Mouse (Mus musculus): ENCODE results near the gene Thap4. TPM values are rescaled to one million over a fixed set of nuclear protein-coding genes. Genes with fewer than 3 reads are reported as not detected.
A peak's percentile ranks its signal among the peaks of the same experiment; 100 is the strongest.

The Thap4 gene
- polyA plus RNA-seq, 1 experiment from 2014 or later, result 59.0 TPM

DNA sequence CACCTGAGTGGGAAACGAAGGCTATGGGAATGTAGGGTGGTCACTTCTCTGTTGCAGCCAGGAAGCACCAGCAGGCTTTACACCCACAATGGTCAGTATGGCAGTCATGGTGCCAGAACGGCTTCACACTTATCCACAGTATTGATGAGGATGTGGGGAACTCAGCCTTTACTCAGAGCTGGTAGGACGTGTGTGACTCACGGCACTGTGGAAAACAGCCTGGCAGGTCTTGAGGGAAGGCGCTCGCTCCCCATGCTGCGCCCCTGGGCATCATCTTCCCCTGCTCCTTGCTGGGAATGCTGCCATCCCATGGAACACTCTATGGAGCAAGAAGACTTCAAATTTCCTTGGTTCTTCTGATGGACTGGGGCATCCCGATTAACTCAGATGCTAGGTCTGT lies 63.6 kb downstream of the Thap4 start:
- H3K9ac ChIP-seq, result no peak overlapping the region
- no peak overlapping the region for H3K4me2 ChIP-seq (replicated peaks)
- WGBS, result 92% methylated on average over 8 of the region's 8 CpGs
- no peak for ATAC-seq (ENCODE audit: insufficient number of reproducible peaks, low FRiP score, low TSS enrichment, low read depth)
- 0 out of 2 replicates have a peak, but pooled peaks cover 13% of the 10 kb centered on the region for H3K36me3 ChIP-seq
- no peaks in the 10 kb centered on the region for H3K27me3 ChIP-seq
- H3K9me3 ChIP-seq (replicated peaks), result no peaks in the 10 kb centered on the region
- no peak overlapping the region for H3K4me3 ChIP-seq (replicated peaks)
- no peak overlapping the region for H3K27ac ChIP-seq (replicated peaks)
- peaks cover 11% of the 10 kb centered on the region for H3K4me1 ChIP-seq

DNA sequence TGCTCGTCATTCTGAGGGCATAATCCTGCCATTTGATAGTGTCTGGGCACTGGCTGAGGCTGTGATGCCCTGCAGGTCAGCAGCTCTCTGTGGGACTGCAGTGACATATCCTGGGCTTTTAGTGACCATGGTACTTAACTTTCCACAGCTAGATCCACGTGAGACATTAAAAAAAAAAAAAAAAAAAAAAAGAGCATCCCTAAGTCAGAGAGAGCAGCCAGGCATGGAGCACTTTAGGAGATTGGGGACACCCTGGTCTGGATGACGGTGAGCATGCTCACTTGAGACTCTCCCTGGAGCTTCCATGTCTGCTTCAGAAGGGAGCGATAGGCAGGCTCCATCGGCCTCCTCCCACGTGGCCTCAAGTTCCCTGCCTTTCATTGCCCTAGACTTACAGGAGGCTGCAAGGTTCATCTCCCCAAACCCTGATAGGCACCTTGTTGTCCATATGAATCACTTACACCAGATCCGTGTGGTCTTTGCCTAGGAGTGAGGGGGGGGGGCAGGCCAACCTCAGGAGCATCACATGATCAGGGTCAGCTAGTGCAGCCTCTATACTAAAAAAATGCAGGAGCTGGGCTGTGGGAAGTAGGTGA lies 64.7 kb downstream of the Thap4 start:
- Histone ChIP-seq H3K4me2 (replicated peaks) (no peak overlapping the region), H3K4me3 (replicated peaks) (no peak overlapping the region), H3K4me1 (peaks cover 21% of the 10 kb centered on the region), H3K9ac (no peak overlapping the region), H3K27ac (replicated peaks) (no peak overlapping the region), H3K9me3 (replicated peaks) (no peaks in the 10 kb centered on the region), H3K27me3 (no peaks in the 10 kb centered on the region), H3K36me3 (0 out of 2 replicates have a peak, but pooled peaks cover 6% of the 10 kb centered on the region)
- WGBS, result 75% methylated on average over 7 of the region's 7 CpGs
- no peak for ATAC-seq (ENCODE audit: insufficient number of reproducible peaks, low FRiP score, low TSS enrichment, low read depth)

DNA sequence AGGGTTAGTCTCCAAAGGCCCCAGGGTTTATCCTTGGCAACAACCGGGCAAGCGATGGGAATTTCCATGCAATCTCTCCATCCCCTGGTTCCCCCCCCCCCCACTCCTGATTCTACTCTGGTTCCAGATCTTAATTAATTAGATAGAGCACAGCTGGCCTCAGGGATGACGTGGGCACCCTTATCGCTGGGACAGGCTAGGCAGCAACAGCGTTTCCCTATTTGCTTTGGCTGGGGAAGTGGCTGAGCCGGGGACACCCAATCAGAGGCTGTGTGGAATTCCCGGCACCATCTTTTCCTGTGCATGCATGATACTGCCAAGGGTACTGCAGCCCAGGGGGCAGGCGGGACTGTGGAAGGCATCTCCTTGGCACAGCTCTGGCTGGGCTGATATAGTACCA lies 66.5 kb downstream of the Thap4 start:
- peaks cover 22% of the 10 kb centered on the region for H3K4me1 ChIP-seq
- no peak overlapping the region for H3K4me2 ChIP-seq (replicated peaks)
- H3K9me3 ChIP-seq (replicated peaks), result no peaks in the 10 kb centered on the region
- no peak overlapping the region for H3K27ac ChIP-seq (replicated peaks)
- 79% methylated on average over 8 of the region's 8 CpGs for WGBS
- ATAC-seq (ENCODE audit: insufficient number of reproducible peaks, low FRiP score, low TSS enrichment, low read depth), result no peak
- no peak overlapping the region for H3K4me3 ChIP-seq (replicated peaks)
- no peaks in the 10 kb centered on the region for H3K27me3 ChIP-seq
- 0 out of 2 replicates have a peak, but pooled peaks cover 5% of the 10 kb centered on the region for H3K36me3 ChIP-seq
- no peak overlapping the region for H3K9ac ChIP-seq

DNA sequence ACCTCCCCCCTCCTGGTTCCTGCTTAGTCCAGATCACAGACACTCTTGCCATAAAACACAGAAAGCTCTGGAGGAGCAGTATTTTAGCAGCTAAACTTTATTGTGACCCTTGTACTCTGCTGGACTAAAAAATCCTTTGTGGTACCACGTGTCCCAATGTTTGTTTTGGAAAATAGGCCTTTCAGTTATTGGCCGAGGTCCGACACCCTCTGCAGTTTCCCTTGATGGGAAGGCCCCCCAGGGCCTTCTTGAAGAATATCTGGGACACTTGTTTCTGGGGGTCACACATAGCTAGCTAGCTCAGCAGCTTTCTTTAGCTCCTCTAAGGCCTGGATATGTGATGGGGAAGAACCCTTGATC lies 67.7 kb downstream of the Thap4 start:
- peak overlapping the region; percentile 66 for H3K27ac ChIP-seq (replicated peaks)

DNA sequence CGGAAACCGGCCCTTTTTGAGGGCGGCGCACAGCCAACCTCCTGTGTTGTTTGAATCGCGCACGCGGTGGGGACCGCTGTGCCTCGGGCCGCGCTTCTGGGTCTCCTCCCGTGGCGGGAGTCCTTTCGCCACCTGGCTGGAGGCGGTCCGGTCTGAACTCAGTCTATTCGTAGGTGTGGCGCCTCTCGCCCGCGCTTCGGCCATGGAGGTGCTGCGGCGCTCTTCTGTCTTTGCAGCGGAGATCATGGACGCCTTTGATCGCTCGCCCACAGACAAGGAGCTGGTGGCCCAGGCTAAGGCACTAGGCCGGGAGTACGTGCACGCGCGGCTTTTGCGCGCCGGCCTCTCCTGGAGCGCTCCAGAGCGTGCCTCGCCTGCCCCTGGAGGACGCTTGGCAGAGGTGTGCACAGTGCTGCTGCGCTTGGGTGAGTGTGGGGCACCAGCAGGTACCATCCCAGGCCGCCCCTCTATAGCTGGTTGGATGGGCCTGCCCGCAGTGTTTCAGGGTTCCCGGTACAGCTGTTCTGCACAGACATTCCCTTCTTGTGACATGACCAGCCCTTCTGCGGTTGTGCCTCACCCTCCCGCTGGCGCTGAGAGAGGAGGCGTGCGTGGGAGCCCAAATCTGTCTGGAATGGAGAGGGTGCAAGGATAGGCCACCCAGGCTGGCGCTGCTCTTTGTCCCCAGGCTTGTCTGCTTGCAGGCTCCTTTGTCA lies 68.3 kb downstream of the Thap4 start:
- peak; percentile 81 for ATAC-seq (ENCODE audit: insufficient number of reproducible peaks, low FRiP score, low TSS enrichment, low read depth)
- H3K4me1 ChIP-seq, result peaks cover 22% of the 10 kb centered on the region
- H3K27ac ChIP-seq (replicated peaks), result peak overlapping the region; percentile 66
- no peaks in the 10 kb centered on the region for H3K9me3 ChIP-seq (replicated peaks)
- H3K9ac ChIP-seq, result peak overlapping the region; percentile 33
- WGBS, result 2% methylated on average over 51 of the region's 51 CpGs
- peak overlapping the region; percentile 91 for H3K4me2 ChIP-seq (replicated peaks)
- peak overlapping the region; percentile 61 for H3K4me3 ChIP-seq (replicated peaks)
- 0 out of 2 replicates have a peak, but pooled peaks cover 3% of the 10 kb centered on the region for H3K36me3 ChIP-seq
- H3K27me3 ChIP-seq, result no peaks in the 10 kb centered on the region

More for the DNA sequence above, 67.7 kb downstream of the Thap4 start:
- peak overlapping the region; percentile 91 for H3K4me2 ChIP-seq (replicated peaks)
- no peaks in the 10 kb centered on the region for H3K27me3 ChIP-seq
- no peaks in the 10 kb centered on the region for H3K9me3 ChIP-seq (replicated peaks)
- H3K36me3 ChIP-seq, result 0 out of 2 replicates have a peak, but pooled peaks cover 5% of the 10 kb centered on the region
- peak overlapping the region; percentile 61 for H3K4me3 ChIP-seq (replicated peaks)
- no peak overlapping the region for H3K9ac ChIP-seq
- ATAC-seq (ENCODE audit: insufficient number of reproducible peaks, low FRiP score, low TSS enrichment, low read depth), result no peak
- peaks cover 22% of the 10 kb centered on the region for H3K4me1 ChIP-seq
- WGBS, result 47% methylated on average over 3 of the region's 3 CpGs

DNA sequence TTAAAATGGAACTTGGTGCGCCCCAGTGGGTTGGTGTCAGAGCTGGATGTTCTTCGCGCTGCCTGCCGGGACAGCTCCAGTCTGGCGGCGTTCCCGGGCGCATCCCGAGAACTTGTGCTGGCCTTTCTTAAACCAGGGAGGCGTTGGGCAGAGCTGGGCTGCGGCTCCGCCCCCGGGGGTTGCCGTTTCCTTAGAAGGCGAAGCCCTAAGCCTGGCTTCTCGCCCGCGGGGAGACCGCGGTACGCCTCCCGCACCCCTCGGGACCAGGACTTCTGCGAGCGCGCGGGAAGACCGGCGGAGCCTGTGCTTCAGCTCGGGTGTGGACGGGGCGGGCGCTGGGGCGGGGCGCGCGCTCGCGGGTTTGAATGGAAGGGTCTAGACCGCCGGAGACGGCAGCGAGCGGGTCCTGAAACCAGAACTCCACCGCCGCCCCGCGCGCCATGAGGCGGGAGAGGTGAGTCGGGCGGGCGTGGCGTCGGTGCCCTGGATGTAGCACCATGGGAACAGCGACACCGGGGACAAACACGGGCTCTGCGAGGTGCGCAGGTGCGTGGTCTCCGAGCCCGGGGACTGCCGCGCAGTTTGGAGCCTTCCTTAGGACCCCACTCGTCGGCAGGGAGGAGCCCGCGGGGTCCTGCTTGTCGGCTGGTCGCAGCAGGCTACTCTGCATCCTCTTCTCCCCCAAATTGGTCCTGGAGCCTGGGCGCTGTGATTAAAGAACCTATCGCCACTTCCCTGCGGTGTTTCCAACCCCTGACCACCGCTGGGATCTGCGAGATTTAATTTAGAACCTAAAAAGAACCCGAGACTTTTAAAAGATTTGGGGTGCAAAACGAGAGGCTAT lies 69.0 kb downstream of the Thap4 start, which contains the start of gene Bok:
Bok (plus strand) TSS at position 260 of the 844 bp plus-strand sequence.
- Histone ChIP-seq H3K9ac (peak within 1 kb of the TSS; percentile 33), H3K36me3 (no peaks in the 10 kb centered on the region), H3K9me3 (replicated peaks) (no peaks in the 10 kb centered on the region), H3K4me3 (replicated peaks) (peak within 1 kb of the TSS; percentile 61), H3K27ac (replicated peaks) (peak within 1 kb of the TSS; percentile 66), H3K4me1 (peaks cover 22% of the 10 kb centered on the region), H3K27me3 (no peaks in the 10 kb centered on the region), H3K4me2 (replicated peaks) (peak within 1 kb of the TSS; percentile 91)
- WGBS, result under 1% methylated on average over 78 of the region's 78 CpGs
- ATAC-seq (ENCODE audit: insufficient number of reproducible peaks, low FRiP score, low TSS enrichment, low read depth), result peak; percentile 82

DNA sequence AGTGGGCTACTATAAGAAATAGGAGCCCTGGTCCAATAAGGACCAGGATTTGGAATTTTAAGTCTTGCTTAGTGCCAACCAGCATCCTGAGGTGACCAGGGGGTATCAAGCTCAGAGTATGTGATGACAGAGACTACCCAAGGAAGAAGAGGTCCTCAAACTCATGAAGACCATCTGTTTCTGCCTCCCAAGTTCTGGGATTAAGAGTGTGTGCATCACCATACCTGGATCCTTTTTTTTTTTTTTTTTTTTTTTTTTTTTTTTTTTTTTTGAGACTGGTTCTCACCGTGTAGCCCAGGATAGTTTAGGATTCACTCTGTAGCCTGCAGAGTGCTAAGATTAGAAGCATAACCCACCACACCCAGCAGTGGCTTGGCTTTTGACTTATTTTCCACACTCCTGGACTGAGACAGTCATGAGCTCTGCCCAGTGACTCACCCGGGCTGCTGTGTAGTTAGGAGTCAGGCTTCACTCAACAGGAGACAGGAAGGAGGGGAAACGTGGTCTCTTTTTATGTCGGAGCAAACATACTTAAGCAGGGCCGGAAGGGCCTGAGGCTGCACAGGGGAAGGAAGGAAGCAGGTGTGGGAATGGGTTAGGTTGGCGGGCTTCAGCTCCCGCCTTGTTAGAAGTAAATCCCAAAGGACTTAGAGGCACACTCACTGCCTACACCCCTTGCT lies 74.6 kb downstream of the Thap4 start:
- Histone ChIP-seq H3K9me3 (replicated peaks) (no peaks in the 10 kb centered on the region), H3K36me3 (no peaks in the 10 kb centered on the region), H3K27me3 (no peaks in the 10 kb centered on the region), H3K4me1 (peaks cover 2% of the 10 kb centered on the region; the same call in 1 of the 2 replicates), H3K4me2 (replicated peaks) (no peak overlapping the region), H3K27ac (replicated peaks) (peak overlapping the region; percentile 55; the same call in 1 of the 2 replicates), H3K4me3 (replicated peaks) (no peak overlapping the region), H3K9ac (no peak overlapping the region)
- 47% methylated on average over 7 of the region's 7 CpGs for WGBS
- peak; percentile 51; the same call in 1 of the 2 replicates for ATAC-seq (ENCODE audit: insufficient number of reproducible peaks, low FRiP score, low TSS enrichment, low read depth)

DNA sequence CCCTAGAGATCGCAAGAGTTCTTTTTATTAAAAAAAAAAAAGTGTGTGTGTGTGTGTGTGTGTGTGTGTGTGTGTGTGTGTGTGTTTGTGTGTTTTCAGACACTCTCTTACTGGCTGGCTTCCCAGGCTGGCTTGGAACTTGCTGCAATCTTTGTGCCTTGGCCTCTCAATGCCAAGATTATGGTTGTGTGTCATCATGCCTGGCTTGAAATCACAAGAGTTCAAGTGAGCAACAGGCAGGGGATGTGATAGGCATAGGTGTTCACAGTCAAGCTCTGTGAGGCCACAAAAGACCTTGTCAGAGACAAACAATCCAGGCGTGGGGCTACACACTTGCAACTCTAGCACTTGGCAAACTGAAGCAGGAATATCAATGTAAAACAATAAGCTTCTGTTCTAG lies 76.3 kb downstream of the Thap4 start:
- H3K36me3 ChIP-seq, result no peaks in the 10 kb centered on the region
- no peaks in the 10 kb centered on the region for H3K27me3 ChIP-seq
- no peak for ATAC-seq (ENCODE audit: insufficient number of reproducible peaks, low FRiP score, low TSS enrichment, low read depth)
- H3K4me3 ChIP-seq (replicated peaks), result no peak overlapping the region
- H3K9ac ChIP-seq, result no peak overlapping the region
- H3K4me2 ChIP-seq (replicated peaks), result no peak overlapping the region
- no peak overlapping the region for H3K27ac ChIP-seq (replicated peaks)
- H3K9me3 ChIP-seq (replicated peaks), result no peaks in the 10 kb centered on the region
- H3K4me1 ChIP-seq, result no peaks in the 10 kb centered on the region; the same call in 1 of the 2 replicates
- WGBS, result 55% methylated on average over 2 of the region's 2 CpGs

DNA sequence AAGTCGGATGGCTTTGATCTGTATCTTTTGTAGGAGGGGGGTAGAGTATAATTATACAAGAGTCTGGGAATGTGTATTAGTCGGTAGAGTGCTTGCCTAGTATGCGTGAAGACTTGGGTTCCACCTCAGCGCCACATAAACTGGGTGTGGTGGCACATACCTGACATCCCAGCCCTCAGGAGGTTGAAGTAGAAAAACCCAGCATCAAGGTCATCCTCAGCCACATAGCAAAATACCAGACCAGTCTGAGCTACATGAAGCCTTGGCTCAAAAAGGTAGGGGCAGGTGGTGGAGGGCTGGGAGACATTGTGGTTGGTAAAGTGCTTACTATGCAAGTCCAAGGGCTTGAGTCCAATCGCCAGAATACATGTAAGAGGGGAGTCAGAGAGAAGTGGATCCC lies 82.0 kb downstream of the Thap4 start:
- H3K27ac ChIP-seq (replicated peaks), result no peak overlapping the region
- no peaks in the 10 kb centered on the region for H3K36me3 ChIP-seq
- H3K4me2 ChIP-seq (replicated peaks), result no peak overlapping the region
- no peaks in the 10 kb centered on the region for H3K9me3 ChIP-seq (replicated peaks)
- H3K4me3 ChIP-seq (replicated peaks), result no peak overlapping the region
- 75% methylated on average over 5 of the region's 5 CpGs for WGBS
- H3K27me3 ChIP-seq, result no peaks in the 10 kb centered on the region
- H3K9ac ChIP-seq, result no peak overlapping the region
- peaks cover 12% of the 10 kb centered on the region for H3K4me1 ChIP-seq
- ATAC-seq (ENCODE audit: insufficient number of reproducible peaks, low FRiP score, low TSS enrichment, low read depth), result no peak

DNA sequence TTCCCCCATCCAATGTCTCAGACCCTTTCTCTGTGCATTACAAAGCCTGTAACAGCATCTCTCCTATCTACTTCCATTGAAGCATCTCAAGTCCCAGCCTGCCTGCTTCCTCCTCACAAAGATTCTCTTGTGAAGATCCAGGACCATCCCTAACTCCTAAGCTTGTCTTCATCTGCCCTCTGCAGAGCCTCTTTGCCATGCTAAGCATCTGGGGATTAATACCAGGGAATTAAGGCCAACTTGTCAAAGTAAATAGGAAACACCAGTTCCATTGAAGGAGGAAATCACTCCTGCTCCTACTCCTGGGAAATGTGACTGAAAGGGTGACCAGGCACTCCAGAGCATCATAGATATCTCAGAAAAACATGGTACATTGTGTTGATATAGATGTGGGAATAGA lies 84.7 kb downstream of the Thap4 start:
- no peaks in the 10 kb centered on the region for H3K9me3 ChIP-seq (replicated peaks)
- no peak overlapping the region for H3K4me3 ChIP-seq (replicated peaks)
- no peaks in the 10 kb centered on the region for H3K36me3 ChIP-seq
- H3K27me3 ChIP-seq, result no peaks in the 10 kb centered on the region
- H3K4me2 ChIP-seq (replicated peaks), result no peak overlapping the region
- H3K9ac ChIP-seq, result no peak overlapping the region
- no peak overlapping the region for H3K27ac ChIP-seq (replicated peaks)
- ATAC-seq (ENCODE audit: insufficient number of reproducible peaks, low FRiP score, low TSS enrichment, low read depth), result no peak
- peaks cover 12% of the 10 kb centered on the region for H3K4me1 ChIP-seq
